Mouse (Mus musculus) layer of hippocampus, adult 11-12 months (tissue): ENCODE measurements around the gene Mrpl33.
A peak's percentile ranks its signal among the peaks of the same experiment; 100 is the strongest.

Source experiments
- DNase-seq: peaks from one replicate; pipeline ENCODE4 v3.0.0; 2022; ENCODE audit warnings: low spot score

Gene Mrpl33

DNA sequence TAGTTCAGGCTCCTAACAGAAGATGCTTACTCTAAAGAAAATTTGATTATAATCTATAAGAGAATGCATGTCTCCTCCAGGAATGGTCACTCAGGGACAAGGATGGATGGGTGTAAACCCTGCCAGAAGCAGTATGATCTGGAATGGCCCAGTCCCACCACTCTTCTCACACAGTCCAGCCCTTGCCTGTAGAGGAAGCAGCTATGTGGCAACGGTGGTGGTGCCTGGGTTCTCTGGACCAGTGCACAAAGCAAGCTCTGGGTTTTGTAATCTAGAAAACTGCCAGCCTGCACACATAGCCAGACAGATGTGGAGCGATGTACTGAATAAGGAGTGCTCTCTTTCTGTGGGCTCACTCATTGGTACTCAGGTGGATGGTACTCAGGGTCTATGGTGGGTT, 43.8 kb downstream of the Mrpl33 start:
- no peak for DNase-seq

DNA sequence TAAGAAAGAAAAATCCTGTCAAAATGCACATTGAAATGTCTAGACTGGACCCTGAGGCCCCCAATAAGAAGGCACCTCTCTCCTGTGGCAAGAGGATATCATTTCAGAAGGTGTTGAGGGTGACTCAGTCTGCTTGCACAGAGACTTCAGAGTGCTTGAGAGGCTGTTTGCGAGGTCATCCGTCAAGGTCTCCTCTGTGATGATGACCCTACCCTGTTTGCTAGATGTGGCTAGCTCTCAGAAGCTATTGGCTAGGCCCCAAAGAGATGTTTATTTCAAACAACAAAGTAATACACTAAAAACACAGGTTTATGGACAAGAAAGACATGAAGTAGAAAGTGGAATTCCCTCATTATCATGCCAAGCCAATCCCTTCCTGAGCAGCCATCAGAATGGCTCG, 45.6 kb downstream of the Mrpl33 start:
- DNase-seq = no peak

DNA sequence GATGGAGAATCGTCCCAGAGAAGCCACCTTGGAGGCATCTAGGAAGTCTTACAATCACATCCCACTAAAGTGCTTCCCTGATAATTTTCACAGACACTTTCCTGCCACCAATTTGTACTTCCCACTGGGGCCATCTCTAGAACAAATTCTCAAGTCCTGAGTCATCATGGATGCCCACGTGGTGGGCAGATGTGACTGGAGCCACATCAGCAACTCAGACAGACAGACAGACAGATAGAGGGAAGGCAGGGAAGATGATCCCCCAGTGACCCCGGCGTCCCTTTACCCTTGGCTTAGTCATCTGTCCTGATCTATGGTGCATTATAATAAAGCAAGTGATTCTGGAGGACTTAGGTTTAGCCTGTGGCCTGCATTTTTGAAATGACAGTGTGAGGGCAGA, 47.5 kb downstream of the Mrpl33 start:
- DNase-seq = no peak

DNA sequence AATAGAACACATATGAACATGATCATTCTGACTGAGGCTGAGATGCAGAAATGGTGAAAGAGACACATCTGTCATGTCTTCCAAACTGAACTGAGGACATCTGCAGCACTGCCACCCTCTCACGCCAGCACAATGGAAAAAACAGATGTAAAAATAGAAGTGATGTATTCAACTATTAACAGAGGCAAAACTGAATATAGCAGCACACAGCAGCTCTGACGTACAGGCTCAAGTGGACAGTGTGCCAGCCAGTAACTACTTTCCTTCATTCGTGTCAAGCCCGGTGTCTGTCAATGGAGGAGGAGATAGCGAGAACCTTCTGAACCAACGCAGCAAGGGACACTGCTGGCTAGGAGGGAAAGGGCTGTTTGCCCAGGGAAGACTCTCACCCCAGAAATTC, 48.1 kb downstream of the Mrpl33 start:
- DNase-seq = no peak

DNA sequence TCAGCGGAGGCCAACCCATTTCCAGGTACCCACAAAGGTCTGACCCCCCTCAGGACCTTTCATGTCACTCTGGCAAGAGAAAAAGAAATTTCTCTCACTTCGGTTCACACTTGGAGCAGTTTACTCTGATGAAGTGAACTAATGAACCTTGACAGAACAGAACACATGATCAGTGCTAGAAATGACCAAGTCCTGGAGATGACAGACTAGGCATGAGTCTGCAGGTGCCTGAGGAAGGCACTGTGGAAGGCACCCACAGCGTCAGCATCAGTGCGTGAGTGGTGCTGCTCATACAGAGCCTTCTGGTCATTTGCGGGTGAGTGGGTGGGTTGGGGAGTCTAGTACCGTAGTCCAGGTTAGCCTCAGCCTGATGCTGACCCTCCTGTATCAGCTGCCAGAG, 49.1 kb downstream of the Mrpl33 start:
- DNase-seq = no peak

DNA sequence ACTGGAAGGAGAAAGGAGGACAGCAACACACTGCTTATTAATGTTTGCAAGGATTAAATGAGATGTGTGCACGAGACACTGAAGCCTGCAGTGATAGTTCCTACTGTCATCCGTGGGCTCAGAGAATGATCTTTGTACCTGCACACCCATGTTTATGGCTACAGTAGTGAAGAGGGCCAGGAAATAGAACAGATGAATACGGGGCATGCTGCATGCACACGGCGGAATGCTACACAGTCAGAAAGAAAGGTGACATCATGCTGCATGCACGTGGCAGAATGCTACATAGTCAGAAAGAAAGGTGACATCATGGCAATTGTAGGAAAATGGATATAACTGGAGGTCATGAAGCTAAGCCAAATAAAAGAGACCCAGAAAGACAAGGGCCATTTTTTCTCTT, 49.8 kb downstream of the Mrpl33 start:
- DNase-seq = no peak

DNA sequence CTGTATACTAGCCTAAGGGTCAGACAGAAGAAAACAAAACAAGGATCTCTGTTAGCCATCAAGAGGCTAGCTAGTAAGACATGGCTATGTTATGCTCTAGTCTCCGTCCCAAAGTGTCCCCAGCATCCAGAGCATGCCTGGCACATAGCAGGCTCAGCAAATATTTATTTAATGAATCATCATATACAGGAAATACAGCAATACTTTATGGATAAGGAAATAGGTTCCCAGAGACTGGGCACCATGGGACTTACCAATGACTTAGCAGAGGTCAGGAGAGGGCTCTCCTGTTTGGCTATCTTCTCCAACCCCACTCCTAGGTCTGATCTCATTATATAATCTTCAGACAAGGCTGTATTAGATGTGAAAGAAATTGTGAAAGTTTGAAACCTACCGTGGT, 50.6 kb downstream of the Mrpl33 start:
- DNase-seq = no peak

DNA sequence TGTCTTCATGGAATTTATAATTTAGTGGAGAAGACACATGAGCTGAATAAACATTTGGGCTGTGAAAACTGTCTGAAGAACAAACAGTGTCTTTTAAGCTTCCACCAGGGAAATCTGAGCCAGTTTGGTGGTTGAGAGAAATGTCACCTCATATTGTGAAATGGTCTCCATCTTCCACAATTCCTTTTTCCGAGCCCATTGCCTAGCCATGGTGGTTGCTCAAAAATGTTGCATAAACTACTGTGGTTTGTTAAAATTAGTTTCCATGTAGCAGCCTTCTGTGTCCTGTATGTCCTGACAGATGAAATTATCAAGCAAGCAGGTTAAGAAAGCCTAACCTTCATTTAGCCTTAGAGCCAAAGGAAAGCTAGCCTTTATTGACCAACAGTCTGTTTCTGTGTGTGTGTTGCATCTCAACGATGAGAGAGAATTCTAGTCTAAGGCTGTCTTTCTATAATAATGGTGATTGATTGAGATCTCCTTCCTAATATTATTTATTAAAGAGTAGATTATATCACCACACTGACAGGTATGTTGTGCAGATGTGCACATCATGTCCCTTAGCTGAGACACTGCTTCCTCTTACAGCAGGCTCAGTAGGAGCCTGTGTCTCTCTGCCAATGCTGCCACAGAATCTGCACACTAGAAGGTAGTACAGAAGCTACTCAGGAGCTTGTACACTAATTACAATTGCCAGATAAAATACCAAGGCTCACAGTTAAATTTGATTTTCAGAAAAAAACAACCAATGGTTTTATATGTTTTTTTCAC, 54.0 kb downstream of the Mrpl33 start:
- no peak for DNase-seq

DNA sequence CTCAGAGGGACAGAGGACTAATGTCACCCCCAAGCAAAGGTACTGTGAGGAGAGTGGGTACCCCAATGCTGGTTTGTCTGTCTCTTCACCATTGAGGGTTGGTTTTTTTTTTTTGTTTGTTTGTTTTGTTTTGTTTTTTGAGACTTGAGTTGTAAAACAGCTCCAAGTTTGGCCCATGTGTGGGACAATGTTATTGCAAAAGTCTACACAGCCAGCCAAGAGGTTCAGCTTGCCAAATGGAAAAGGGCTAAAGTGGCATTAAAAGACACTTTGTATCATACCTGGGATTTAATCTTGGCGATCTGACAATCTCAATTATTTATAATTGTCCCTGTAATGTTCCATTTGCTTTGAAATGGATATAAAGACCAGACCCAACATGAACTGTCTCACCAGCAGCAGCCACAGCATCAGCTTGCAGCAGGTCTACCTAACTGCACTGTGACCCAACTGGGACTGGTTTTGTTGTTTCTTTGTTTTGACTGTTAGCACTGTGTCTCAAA, 59.0 kb downstream of the Mrpl33 start:
- no peak for DNase-seq

DNA sequence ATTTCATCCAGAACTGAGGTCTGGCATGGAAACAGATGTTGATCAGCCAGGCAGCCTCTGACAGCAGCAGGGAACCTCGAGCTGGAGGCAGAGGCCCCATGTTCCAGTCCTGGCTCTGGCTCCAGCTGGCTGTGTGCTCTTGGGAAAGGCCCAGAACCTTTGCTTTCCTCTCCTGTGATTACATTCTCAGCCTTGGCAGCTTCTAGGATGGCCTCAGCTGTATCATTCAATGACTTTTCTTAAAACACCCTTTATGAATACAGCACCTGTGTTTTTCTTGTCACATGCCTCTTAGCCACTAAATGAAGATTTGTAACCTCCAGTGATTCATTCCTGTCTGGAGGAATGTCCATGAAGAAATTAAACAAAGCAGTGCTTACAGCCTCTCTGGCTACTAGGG, 69.4 kb downstream of the Mrpl33 start:
- DNase-seq = no peak

DNA sequence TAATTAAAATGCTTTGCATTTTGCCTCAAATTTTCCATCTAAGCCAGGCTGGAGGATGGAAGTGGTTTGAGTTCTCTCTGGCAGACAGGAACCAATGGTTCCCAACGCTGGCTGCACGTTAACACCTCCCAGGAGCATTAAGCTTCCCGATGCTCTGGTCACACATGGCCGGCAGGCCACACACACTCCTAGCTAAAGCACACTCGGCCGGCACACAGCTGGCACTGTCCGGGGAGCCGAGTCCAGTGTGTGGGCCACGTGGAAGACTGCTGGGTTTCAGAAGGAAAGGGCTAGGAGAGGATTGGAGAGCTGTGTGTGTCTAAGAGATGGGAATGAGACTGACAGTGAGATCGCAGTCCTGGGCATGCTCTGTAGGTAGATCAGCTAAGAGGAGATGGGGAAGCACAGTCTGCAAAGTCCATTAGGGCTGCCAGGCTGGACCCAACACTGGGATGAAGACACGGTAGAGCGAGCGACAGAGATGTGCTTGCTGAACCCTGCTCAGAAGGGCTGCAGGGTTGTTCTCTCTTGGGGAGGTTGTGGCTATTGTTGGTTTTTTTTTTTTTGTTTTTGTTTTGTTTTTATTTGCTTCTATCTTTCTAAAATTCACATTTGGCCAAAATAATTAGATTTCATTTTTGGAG, 71.7 kb downstream of the Mrpl33 start:
- no peak for DNase-seq

DNA sequence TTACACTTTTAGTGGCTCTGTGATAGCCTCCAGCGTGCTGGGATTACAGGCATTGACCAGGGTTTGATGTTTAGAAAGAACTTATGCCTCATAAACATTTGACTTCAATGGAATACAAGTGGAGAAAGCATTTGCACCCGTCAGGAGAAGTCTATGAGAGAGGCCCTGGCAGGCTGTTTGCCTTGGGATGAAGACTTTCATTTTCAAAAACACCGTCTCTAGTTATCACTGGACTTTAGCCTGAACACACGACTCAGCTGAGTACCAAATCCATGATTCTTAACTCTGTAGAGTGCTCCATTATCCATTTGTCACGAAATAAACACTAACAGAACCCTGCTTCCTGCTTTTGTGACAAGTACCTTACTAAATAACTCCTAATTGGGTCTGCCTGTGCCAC, 73.2 kb downstream of the Mrpl33 start:
- DNase-seq = no peak

DNA sequence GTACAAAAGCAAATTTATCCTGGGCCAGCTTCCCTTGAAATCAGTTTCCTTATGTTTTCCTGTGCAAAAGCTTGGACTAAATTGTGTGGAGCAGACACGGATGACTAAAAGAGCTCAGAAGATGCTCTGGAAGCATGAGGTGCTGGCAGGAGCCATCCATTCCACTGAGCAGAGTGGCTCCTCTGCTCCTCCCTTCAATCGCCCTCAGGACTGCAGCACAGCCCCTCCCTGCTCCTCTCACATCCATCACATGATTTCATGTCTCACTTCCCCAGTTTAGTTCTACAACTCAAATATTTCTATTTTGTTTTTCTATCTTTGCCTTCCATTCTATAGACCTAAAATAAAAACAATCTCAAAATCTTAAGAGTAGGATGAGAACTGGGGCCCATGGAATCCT, 74.4 kb downstream of the Mrpl33 start:
- DNase-seq = no peak

DNA sequence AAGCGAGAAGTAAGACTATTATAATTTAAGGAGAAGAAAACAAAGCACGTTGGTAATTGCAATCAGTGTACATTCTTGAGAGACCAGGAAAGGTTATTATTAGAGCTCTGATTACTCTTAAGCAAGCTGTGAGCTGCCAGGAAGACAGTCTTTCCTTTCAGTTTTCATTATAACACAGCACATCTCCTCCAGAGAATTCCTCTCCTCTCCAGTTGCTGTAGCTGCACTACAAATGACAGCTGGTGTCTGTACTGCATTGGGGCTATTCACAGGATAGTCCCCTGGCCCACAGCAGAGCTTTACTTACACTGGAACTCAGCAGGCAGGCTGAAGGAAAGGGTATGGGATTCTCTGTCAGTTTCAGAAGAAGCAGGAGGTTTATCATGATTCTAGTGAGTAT, 76.7 kb downstream of the Mrpl33 start:
- DNase-seq = no peak

DNA sequence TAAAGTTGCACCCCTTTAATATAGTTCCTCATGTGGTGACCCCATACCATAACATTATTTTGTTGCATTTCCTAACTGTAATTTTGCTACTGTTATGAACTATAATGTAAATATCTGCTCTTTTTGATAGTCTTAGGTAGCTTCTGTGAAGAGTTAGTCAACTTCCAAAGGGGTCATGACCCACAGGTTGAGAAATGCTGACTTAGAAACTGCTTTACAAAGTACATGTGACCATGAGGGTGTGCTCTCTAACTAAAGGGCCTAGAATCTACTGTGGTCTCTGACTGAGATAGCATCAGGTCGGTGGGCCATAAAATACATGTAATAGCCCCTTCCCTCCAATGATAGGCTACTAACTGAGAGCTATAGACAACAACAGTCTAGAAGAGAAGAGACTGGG, 81.3 kb downstream of the Mrpl33 start:
- DNase-seq = no peak

DNA sequence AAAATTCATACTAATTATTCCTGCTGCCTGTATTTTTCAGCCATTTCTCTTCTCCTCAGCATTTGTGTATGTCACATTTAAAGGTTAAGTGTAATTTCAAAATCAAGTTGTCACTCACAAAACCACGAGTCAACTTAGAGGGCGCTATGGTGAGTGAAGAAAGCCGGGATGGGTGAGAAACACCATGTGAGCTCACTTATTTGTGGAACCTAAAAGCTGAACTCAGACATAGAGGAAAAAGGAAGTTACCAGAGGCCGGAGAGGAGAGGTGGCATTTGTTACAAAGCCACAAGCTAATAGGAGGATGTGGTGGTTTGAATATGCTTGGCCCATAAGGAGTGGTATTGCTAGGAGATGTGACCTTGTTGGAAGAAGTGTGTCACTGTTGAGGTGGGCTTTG, 83.4 kb downstream of the Mrpl33 start:
- no peak for DNase-seq

DNA sequence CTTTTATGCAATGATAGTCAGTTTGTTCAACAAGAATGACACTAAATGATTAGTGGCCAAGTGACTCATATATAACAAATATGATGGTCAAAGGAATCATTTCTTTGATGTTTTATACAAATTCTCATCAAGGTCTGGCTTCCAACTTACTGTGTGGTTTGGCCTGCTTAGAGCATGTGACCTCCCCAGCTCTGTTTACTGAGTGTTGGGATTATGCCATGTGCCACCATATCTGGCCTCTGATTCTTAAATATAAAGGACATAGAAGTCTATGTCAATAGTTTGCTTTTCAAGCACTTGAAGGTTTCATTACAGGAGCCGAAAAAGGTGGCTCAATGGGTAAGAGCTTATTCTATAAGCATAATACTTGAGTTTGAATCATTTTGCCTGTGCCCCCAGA, 85.6 kb downstream of the Mrpl33 start:
- no peak for DNase-seq

DNA sequence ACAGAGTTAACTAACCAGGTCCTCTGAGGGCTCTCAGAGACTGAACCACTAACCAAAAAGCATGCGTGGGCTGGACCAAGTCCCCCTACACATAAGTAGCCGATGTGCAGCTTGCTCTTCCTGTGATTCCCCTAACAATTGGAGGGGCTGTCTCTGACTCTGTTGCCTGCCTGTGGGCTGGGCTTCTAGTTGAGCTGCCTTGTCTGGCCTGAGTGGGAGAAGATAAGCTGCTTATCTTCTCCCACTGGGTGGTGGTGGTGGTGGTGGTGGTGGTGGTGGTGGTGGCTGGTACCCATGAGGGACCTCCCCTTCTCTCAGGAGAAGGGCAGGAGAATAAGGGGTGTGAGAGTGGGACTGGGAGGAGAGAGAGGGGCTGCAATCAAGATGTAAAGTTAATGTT, 89.3 kb downstream of the Mrpl33 start:
- no peak for DNase-seq

DNA sequence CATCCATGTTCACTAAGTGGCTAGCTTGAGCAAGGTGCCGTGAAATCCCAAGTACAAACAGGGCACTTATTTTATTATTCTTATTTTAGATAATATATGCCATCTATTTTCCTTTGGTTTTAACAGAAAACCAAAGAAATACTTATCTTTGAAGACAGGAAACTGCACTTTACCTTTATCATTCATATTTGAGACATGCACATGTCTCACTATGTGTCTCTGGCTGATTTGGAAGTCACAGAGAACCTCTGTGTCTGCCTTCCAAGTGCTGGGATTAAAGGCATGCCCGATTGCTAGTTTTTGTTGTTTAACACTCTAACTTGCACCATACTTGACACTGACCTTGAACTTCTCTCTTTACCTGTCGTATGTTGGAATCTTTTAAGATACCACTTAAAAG, 91.2 kb downstream of the Mrpl33 start:
- no peak for DNase-seq

DNA sequence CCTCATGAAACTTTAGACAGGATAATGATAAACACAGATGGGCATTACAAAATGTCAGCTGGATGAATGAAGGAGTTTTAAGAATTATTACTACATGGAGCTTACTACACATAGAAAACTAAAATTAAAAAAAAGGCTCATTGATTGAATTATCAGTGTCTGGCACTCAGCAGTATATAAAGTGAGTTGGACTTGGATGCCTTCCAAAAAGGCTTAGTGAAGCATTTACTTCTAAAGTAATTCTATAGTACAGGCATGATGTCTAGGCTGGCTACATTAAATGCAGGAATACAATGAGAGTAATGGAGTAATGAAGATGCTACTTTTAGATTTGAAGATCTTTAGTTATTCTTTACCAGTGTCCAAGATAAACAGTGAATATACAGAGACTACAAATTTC, 96.5 kb downstream of the Mrpl33 start:
- DNase-seq = no peak

DNA sequence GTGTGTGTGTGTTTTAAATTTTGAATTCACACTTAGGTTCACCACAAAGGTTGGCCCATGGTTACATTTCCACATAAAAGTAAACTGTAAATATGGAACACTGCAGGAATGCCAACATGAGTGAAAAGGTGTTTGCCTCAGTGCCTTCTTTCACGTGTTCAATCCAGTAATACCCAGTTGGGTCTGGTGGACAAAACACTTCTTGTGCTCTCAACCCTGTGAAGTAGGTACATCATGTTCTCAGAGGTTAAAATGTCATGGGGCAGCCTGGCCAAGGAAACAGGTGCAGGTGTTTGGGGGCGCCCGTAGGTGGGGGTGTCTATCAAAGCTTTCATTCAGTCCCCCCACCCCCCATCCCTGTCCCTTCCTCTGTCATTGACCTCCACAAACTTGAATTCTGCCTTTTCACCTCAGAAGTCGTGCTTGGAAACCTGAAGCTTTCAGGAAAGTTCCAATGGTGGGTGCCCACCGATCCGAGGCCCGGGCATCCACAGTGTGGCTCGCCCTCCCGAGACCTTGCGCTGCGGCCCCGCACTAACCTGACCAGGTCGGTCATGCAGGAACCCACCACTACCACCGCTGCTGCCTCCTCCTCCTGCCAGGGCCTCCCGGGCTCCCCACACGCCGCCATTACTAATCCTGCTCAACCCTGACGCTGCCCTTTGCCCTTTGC, 100.4 kb downstream of the Mrpl33 start, which contains the start of gene Rbks:
Gene Rbks (minus strand): TSS at position 657 of the 673 bp plus-strand sequence.
- DNase-seq = no peak

DNA sequence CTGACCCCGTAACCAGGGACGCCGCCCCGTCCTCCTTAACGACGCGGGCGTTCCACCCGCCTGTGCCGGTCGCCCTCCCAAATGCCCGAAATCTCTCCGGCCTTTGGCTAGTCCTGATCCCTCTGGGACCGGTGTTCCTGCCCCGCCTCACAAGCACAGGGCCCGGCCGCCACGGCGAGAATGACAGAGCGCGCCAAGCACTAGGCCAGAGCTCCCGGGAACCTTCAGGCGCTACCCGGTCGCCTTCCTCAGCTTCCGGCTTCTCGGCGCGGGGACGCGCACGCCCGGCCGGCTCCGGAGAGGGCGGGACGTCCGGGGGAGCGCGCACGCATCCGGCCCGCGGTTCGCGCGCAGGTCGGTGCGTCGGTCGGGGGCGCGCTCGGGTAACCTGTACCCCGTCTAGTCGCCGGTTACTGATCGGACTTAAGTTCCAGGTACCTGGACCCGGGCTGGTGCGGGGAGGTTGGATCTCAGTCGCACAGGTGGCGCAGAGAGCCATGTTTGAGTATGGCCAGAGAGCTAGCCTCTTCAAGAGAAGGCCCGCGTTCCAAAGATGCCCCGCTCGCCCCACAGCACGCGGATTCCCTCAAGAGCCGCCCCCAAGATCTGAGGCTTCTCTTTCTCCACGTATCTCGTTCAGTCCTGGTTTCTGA, 101.0 kb downstream of the Mrpl33 start, which contains the start of gene Babam2:
Gene Babam2 (plus strand): TSS at position 41 of the 653 bp plus-strand sequence.
- DNase-seq = peak; percentile 91
